Mouse (Mus musculus): ENCODE results near the gene Pou3f1.

Gene Pou3f1

DNA sequence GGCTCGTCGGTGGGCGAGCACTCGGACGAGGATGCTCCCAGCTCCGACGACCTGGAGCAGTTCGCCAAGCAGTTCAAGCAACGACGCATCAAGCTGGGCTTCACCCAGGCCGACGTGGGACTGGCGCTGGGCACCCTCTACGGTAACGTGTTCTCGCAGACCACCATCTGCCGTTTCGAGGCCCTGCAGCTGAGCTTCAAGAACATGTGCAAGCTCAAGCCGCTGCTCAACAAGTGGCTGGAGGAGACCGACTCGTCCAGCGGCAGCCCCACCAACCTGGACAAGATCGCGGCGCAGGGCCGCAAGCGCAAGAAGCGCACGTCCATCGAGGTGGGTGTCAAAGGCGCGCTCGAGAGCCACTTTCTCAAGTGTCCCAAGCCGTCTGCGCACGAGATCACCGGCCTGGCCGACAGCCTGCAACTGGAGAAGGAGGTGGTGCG, 1.8 kb downstream of the Pou3f1 start:
- no peak for DNase-seq

DNA sequence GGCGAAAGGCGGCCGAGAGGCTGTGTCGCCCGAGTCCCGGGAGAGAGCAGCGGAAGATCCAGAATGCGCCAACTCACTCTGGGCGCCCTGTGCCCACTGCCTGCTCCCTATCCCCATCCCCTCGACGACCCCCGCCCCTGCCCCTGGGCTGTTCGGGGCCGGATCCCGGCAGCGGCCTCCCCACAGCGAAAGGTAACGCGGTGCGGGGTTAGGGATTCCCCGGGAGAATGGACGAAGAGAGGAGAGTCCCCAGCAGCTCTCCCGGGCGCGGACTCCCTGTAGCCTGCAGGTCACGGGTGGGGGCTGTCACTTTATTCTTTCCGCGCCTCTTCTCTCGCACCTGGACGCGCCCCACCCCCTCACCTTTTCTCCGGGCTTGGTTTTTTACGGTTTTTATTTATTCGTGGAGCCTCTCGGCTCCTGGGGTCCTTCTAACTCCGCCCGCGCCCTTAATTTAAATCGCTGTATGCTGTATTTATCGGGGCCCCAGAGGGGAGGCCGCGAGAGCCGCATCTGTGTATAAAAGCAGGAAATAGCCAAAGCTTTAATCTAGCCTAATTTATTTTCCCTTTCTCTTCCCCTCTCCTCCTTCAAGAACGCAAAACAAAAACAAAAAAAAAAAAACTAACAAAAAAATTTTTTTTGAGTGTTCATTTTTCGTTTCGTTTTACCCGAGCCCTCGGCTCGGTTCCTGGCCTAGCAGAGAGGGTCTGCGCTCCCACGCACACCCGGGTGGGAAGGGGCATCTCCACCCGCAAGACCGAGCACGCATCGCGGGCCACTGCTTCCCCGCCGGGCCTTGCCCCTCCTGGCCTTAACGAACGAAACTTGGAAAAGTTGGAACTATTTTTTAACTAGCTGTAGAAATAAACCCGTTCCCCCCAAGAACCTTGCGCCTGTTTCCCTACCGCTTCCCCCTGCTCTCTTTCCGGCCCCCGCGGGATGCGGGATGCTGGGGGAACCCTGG, 2.9 kb downstream of the Pou3f1 start:
- DNase-seq, result no peak

DNA sequence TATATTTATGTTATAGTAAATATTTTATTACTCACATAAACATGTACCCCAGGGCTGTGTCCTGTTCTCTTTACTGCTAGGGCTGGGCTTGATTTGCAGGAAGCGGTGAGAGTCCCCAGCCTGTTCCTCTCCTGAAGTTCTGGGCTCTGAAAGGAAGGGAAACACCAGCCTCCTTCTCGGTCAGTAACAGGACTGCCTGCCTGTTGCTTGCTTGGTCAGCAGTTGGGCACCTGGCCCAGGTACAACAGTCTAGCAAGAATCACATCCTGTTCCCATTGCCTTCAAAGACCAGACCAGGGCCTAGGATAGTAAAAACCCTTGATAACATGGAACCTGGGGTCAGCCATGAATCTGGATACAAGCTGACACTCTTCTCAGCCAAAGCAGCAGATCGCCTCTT, 4.0 kb downstream of the Pou3f1 start:
- DNase-seq, result no peak

GRCm38 (mm10) chr4:124663034-124663433, 6.4 kb downstream of the Pou3f1 start:
- peak; percentile 50 for DNase-seq

- DNase-seq, result no peak
Measured at GRCm38 (mm10) chr4:124664185-124664584, 7.6 kb downstream of the Pou3f1 start.

DNA sequence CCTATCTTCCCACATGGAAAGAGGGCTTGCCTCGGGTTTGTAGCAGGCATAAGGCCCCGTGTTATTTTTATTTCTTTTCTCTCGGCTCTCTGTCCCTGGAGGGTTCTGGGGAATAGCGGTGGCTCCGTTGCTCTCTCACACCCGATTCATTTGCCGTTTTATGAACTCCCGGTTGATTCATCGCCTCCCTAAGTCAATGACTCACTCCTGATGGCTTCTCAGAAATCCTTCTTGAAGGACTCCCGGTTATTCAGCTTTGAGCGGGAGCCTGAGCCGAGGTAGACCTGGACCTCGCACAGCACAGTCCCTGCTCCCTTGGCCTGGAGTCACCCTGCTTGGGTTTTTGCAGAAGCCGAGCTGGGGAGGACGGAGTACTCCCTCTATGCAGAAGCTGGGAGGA, 8.0 kb downstream of the Pou3f1 start:
- DNase-seq, result no peak

GRCm38 (mm10) chr4:124667476-124668033, 10.9 kb downstream of the Pou3f1 start:
- no peak for DNase-seq

GRCm38 (mm10) chr4:124668078-124668477, 11.5 kb downstream of the Pou3f1 start:
- no peak for DNase-seq

- no peak for DNase-seq
Measured at GRCm38 (mm10) chr4:124670232-124670631, 13.6 kb downstream of the Pou3f1 start.

DNA sequence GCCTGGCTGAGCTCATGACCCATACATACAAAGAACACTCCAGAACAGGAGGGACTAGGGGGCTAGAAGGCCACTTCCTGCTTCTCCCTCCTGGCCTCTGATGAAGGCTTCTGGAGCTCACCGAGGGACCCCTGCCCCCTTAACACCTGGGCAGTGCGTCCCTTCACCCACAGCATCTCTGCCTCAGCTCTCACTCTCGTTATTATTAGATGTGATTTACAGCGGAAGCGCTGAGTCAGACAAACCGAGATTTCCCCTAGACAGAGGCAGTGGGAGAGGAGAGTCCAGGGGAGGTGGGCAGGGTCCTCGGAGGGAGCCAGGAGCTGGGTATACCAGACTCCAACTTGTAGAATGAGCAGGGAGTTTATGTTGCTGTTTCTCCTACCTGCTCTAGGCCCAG, 15.0 kb downstream of the Pou3f1 start:
- DNase-seq, result no peak

DNA sequence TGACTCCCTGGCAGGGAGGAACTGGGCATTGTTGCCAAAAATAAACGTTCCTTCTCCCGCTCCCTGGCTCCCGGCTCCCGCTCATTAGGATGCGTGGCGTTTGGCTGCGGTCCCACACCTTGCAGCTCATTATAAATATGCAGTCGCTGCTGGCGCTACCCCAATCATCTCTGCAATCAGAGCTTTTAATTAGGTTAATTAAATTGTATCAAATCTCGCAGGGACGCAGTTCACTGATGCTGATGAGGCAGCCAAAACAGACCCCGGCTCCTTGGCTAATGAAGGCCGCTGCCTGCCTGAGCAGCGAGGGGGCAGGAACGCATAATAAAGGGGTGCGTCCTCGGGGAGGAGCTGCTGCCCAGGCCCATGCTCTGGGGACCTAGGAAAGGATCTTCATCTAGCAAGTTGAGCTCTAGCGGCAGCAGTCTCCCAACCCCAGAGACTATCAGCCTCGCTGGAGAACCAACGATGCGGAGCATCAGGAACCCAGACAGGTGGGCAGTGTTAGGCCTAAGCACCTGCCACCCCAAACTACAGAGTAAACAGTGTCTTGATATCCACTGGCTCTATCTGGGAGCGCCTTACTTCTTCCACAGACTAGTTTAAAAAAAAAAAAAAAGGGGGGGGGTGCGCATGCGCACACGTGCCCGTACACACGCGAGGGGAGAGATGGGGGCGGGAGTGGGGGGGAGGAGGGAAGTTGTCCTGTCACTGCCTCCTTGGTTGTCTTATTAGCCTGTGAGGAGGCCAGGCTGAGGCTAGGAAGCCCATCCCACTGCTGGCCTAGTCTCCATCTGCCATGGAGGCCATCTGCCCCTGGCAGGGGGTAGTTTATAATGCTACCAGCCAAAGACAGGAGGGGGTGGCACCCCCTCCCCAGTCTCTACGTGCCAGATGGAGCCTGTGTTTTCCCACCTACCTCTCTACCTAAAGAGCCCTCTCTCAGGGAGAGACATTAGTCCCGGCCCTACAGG, 16.0 kb downstream of the Pou3f1 start:
- no peak for DNase-seq

DNA sequence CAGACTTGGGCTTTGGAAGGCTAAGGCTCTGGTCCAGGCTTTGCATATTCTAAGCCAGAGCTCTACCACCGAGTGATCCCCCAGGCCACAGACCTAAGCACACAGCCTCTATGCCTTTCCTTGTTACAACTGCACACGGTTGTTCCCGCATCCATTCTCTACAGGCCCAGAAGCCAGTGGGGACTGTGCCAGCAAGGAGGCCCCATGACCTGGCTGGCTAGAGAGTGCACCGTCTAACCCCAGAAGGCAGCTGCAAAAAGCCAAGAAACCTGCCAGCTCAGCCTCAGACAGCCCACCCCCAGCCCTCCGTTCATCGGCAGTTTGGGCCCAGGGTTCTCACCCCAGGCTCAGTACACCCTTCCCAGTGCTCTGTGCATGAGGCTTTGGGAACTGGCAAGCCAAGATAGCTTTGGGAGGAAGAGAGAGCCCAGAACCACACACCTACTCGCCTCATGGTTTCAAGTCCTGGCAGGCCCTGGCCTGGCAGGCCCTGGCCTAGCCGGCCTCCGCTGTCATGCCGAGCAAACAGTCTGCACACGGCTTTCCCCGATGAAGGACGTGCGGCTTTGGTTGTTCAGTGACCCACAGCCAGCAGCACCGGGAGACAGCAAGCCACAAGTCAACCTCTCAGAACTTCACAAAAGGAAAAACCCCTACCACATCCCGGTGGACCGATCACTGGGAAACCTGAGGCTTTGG, 17.9 kb downstream of the Pou3f1 start:
- no peak for DNase-seq

- peak; percentile 63 for DNase-seq
Measured at GRCm38 (mm10) chr4:124675037-124675436, 18.4 kb downstream of the Pou3f1 start.

DNA sequence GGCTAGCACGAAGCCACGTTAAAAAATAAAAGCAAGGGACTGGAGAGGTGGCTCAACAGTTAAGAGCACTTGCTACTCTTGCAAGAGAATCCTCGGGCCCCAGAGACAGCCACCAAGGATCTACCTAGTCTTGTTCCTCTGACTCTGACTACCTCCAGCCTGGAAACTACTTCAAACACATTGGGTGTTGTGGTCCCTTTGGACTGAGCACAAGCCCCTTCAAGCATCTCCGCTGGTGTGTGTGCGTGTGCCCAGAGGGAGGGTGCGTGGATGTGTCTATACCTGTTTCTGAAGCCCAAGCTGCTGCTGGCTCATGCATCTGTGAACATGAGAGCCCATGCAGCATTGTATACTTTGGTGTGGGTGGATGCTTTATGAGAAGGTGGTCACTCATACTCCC, 19.4 kb downstream of the Pou3f1 start:
- no peak for DNase-seq

DNA sequence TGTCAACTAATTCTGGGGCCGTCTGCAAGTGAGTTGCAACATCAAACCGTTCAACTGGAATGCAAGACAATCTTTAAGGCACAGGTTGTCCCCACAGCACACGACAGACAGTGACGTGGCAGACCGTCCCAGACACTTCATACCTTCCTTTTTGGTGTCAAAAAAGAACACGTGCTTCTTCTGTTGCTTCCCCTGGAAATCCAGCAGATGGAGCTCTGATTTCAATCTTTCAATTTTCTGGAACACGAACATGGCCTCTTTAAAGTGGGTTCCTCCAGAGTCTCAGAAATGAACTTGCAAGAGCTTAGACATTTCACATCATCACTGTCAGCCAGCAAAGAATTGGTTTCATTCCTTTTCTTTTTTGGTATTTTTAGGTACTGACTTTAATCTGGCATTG, 25.7 kb downstream of the Pou3f1 start:
- no peak for DNase-seq

DNA sequence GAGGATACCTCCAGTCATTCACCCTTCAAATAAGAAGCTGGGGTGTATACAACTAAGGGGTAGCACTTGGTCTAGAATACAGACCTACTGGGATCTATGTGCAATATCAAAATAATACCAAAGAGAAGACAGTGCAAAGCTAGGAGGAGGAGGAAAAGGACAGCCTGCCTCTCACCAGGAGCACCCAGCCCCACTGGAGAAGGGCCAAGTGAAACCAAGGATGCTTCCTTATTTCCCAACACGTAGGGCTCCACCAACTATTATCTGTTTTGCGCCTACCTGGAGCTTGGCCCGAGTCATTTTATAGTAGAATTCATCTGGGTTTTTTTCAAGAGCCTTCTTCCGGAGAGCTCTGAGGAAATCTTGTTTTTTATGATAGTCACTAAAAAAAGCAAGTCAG, 26.9 kb downstream of the Pou3f1 start:
- DNase-seq, result no peak

- DNase-seq, result no peak
Measured at GRCm38 (mm10) chr4:124685004-124685403, 28.4 kb downstream of the Pou3f1 start.

DNA sequence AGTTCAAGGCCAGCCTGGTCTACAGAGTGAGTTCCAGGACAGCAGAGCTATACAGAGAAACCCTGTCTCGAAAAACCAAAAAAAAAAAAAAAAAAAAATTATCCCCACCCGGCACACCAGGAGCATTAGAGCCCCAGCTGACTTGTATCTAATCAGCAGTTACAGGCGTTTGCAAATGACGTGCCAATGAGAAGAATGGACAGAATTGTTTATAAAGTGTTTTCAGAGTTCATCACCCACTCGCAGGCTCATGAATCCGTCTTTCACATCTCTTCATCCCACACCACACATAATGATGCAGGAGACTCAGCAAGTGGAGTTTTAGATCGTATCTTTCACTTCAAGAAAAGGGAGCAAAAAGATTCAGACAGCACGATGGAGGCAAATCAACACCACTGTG, 28.8 kb downstream of the Pou3f1 start:
- no peak for DNase-seq

GRCm38 (mm10) chr4:124685897-124686402, 29.3 kb downstream of the Pou3f1 start:
- peak; percentile 40 for DNase-seq

DNA sequence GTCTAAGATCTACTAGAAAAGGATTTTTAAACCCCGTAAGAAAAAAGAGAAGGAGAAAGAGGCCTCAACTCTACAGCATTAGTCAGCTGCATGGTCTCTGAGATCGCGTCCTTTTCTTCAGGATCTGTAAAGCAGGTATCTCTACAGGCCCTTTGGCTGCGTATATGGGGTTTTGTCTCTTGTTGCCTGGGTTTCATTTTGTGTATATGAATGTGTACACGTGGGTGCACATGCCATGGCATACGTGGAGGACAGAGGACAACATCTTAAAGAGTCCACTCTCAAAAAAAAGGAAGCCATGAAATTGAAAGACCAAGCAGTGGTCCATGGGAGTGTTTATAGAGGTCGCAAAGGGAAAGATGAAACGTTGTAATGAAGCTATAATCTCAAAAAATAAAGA, 34.8 kb downstream of the Pou3f1 start:
- DNase-seq, result no peak

GRCm38 (mm10) chr4:124692416-124692861, 35.8 kb downstream of the Pou3f1 start:
- no peak for DNase-seq
